Mouse (Mus musculus) lung, postnatal 0 days (tissue): Measurements from ENCODE around the gene Rex1bd.

Experiments used
- CTCF ChIP-seq: IDR thresholded peaks from 2 replicates; pipeline ENCODE4 v1.5.1; 2016; ENCODE audit warnings: antibody characterized with exemption, mild to moderate bottlenecking
- EP300 ChIP-seq: IDR thresholded peaks from 2 replicates; pipeline ENCODE4 v1.6.1; 2016; ENCODE audit warnings: antibody characterized with exemption, mild to moderate bottlenecking, control low read depth

DNA sequence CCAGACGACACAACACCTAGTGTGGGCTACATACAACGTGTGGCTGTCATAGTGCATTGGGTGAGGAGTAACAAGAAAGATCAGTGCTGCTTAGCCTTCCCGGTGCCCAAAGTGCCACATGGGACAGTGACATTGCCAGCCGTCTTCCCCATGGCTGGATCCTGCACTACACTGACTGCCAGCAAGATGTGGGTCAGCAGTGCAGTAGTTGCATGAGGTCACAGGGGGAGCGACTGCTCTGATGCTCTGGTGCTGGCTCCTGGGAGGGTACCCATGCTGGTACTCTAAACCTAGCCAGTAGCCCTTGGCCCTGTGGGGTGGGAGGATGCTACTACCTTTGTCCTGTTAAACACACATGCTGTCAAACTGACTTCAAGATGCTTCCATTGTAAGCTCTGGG is 46.4 kb downstream of the Rex1bd start:
- TF ChIP-seq CTCF (no peak), EP300 (no peak)
